Mouse (Mus musculus): ENCODE measurements around the gene Phtf2. TPM values are rescaled to one million over a fixed set of nuclear protein-coding genes. Genes with fewer than 3 reads are reported as not detected.

The Phtf2 gene
- polyA plus RNA-seq, 1 experiment, result 10.2 TPM

- Histone ChIP-seq H3K4me1 (ENCODE audit: control insufficient read depth, insufficient read depth, low read length) (no peaks in the 10 kb centered on the region), H3K27ac (ENCODE audit: insufficient read depth, low read length) (no peak overlapping the region), H3K4me3 (ENCODE audit: insufficient read depth, low read length) (no peak overlapping the region)
- TF ChIP-seq CTCF (IDR thresholded peaks at IDR 0.05; ENCODE audit: borderline replicate concordance, insufficient read depth, low read length), result no peak
Observed at GRCm38 (mm10) chr5:20873146-20873545, 8.8 kb downstream of the Phtf2 start.

- Histone ChIP-seq H3K4me3 (ENCODE audit: insufficient read depth, low read length) (no peak overlapping the region), H3K27ac (ENCODE audit: insufficient read depth, low read length) (no peak overlapping the region), H3K4me1 (ENCODE audit: control insufficient read depth, insufficient read depth, low read length) (no peaks in the 10 kb centered on the region)
- TF ChIP-seq POLR2A (IDR thresholded peaks at IDR 0.05; ENCODE audit: low read depth, low read length) (no peak), CTCF (IDR thresholded peaks at IDR 0.05; ENCODE audit: borderline replicate concordance, insufficient read depth, low read length) (no peak)
Observed at GRCm38 (mm10) chr5:20865193-20865755, 16.6 kb downstream of the Phtf2 start.

GRCm38 (mm10) chr5:20864216-20864969, 17.5 kb downstream of the Phtf2 start:
- H3K4me3 ChIP-seq (ENCODE audit: insufficient read depth, low read length), result no peak overlapping the region
- TF ChIP-seq POLR2A (IDR thresholded peaks at IDR 0.05; ENCODE audit: low read depth, low read length) (no peak), CTCF (IDR thresholded peaks at IDR 0.05; ENCODE audit: borderline replicate concordance, insufficient read depth, low read length) (no peak)
- no peaks in the 10 kb centered on the region for H3K4me1 ChIP-seq (ENCODE audit: control insufficient read depth, insufficient read depth, low read length)
- no peak overlapping the region for H3K27ac ChIP-seq (ENCODE audit: insufficient read depth, low read length)

GRCm38 (mm10) chr5:20861901-20862300, 20.0 kb downstream of the Phtf2 start:
- no peak for TF ChIP-seq POLR2A (IDR thresholded peaks at IDR 0.05; ENCODE audit: low read depth, low read length)
- no peak for TF ChIP-seq CTCF (IDR thresholded peaks at IDR 0.05; ENCODE audit: borderline replicate concordance, insufficient read depth, low read length)
- Histone ChIP-seq H3K4me1 (ENCODE audit: control insufficient read depth, insufficient read depth, low read length) (no peaks in the 10 kb centered on the region), H3K4me3 (ENCODE audit: insufficient read depth, low read length) (no peak overlapping the region), H3K27ac (ENCODE audit: insufficient read depth, low read length) (no peak overlapping the region)

- no peak for TF ChIP-seq CTCF (IDR thresholded peaks at IDR 0.05; ENCODE audit: borderline replicate concordance, insufficient read depth, low read length)
- no peak for TF ChIP-seq POLR2A (IDR thresholded peaks at IDR 0.05; ENCODE audit: low read depth, low read length)
Observed at GRCm38 (mm10) chr5:20860565-20860964, 21.4 kb downstream of the Phtf2 start.

GRCm38 (mm10) chr5:20858404-20858803, 23.5 kb downstream of the Phtf2 start:
- Histone ChIP-seq H3K4me1 (ENCODE audit: control insufficient read depth, insufficient read depth, low read length) (no peaks in the 10 kb centered on the region), H3K27ac (ENCODE audit: insufficient read depth, low read length) (no peak overlapping the region), H3K4me3 (ENCODE audit: insufficient read depth, low read length) (no peak overlapping the region)
- TF ChIP-seq CTCF (IDR thresholded peaks at IDR 0.05; ENCODE audit: borderline replicate concordance, insufficient read depth, low read length) (no peak), POLR2A (IDR thresholded peaks at IDR 0.05; ENCODE audit: low read depth, low read length) (no peak)

More at GRCm38 (mm10) chr5:20860565-20860964, 21.4 kb downstream of the Phtf2 start:
- Histone ChIP-seq H3K4me3 (ENCODE audit: insufficient read depth, low read length) (no peak overlapping the region), H3K4me1 (ENCODE audit: control insufficient read depth, insufficient read depth, low read length) (no peaks in the 10 kb centered on the region), H3K27ac (ENCODE audit: insufficient read depth, low read length) (no peak overlapping the region)

- TF ChIP-seq CTCF (IDR thresholded peaks at IDR 0.05; ENCODE audit: borderline replicate concordance, insufficient read depth, low read length) (no peak), POLR2A (IDR thresholded peaks at IDR 0.05; ENCODE audit: low read depth, low read length) (no peak)
- H3K27ac ChIP-seq (ENCODE audit: insufficient read depth, low read length), result no peak overlapping the region
- no peaks in the 10 kb centered on the region for H3K4me1 ChIP-seq (ENCODE audit: control insufficient read depth, insufficient read depth, low read length)
- no peak overlapping the region for H3K4me3 ChIP-seq (ENCODE audit: insufficient read depth, low read length)
Observed at GRCm38 (mm10) chr5:20855066-20855465, 26.9 kb downstream of the Phtf2 start.

- TF ChIP-seq CTCF (IDR thresholded peaks at IDR 0.05; ENCODE audit: borderline replicate concordance, insufficient read depth, low read length), result no peak
- TF ChIP-seq POLR2A (IDR thresholded peaks at IDR 0.05; ENCODE audit: low read depth, low read length), result no peak
- Histone ChIP-seq H3K4me3 (ENCODE audit: insufficient read depth, low read length) (no peak overlapping the region), H3K27ac (ENCODE audit: insufficient read depth, low read length) (no peak overlapping the region)
Observed at GRCm38 (mm10) chr5:20847010-20847409, 34.9 kb downstream of the Phtf2 start.

GRCm38 (mm10) chr5:20843816-20844215, 38.1 kb downstream of the Phtf2 start:
- H3K27ac ChIP-seq (ENCODE audit: insufficient read depth, low read length), result no peak overlapping the region
- no peaks in the 10 kb centered on the region; the same call in 1 of the 2 replicates for H3K4me1 ChIP-seq (ENCODE audit: control insufficient read depth, insufficient read depth, low read length)
- no peak for TF ChIP-seq POLR2A (IDR thresholded peaks at IDR 0.05; ENCODE audit: low read depth, low read length)
- no peak for TF ChIP-seq CTCF (IDR thresholded peaks at IDR 0.05; ENCODE audit: borderline replicate concordance, insufficient read depth, low read length)
- no peak overlapping the region for H3K4me3 ChIP-seq (ENCODE audit: insufficient read depth, low read length)

More at GRCm38 (mm10) chr5:20847010-20847409, 34.9 kb downstream of the Phtf2 start:
- no peaks in the 10 kb centered on the region for H3K4me1 ChIP-seq (ENCODE audit: control insufficient read depth, insufficient read depth, low read length)

GRCm38 (mm10) chr5:20843405-20843804, 38.5 kb downstream of the Phtf2 start:
- H3K4me1 ChIP-seq (ENCODE audit: control insufficient read depth, insufficient read depth, low read length), result no peaks in the 10 kb centered on the region; the same call in 1 of the 2 replicates
- TF ChIP-seq CTCF (IDR thresholded peaks at IDR 0.05; ENCODE audit: borderline replicate concordance, insufficient read depth, low read length) (no peak), POLR2A (IDR thresholded peaks at IDR 0.05; ENCODE audit: low read depth, low read length) (no peak)
- H3K4me3 ChIP-seq (ENCODE audit: insufficient read depth, low read length), result no peak overlapping the region
- no peak overlapping the region for H3K27ac ChIP-seq (ENCODE audit: insufficient read depth, low read length)

Data from embryonic fibroblast, embryonic 13.5 days (primary cell).